Mouse (Mus musculus): ENCODE data around the gene Styxl1. TPM values are rescaled to one million over a fixed set of nuclear protein-coding genes. Genes with fewer than 3 reads are reported as not detected.

The Styxl1 gene
- polyA plus RNA-seq (2012; rRNA removed): 1.9 and 2.7 TPM in 2 replicates

GRCm38 (mm10) chr5:135777796-135778470, at the start of gene Styxl1:
Styxl1 (minus strand) TSS chr5:135778385.
- DNase-seq (ENCODE audit: low read depth): no peak

DNA sequence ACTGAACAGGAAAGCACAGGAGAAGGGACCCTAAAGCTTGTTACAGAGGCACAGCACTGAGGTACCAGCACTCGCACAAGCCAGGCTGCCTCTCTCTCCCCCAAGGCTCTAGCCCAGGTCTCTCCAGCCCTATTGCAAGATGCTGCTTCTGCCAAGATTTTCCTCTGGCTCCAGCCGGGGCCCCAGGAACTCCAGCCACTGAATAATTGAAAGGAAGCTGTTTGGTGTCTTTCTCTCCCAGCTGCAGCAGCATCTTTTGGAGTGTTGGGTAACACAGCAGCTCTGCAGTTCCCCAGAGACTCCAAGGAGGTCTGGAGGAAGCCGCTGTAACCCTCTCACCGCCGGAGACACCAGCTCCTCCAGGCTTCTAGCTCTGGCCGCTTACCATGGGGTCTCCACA, 48.0 kb upstream of the Styxl1 start:
- DNase-seq (ENCODE audit: low read depth): no peak

- no peak for DNase-seq (ENCODE audit: low read depth)
These were observed 46.3 kb upstream of the Styxl1 start for GRCm38 (mm10) chr5:135824517-135824916.

GRCm38 (mm10) chr5:135822316-135822944, 44.2 kb upstream of the Styxl1 start:
- no peak for DNase-seq (ENCODE audit: low read depth)

DNA sequence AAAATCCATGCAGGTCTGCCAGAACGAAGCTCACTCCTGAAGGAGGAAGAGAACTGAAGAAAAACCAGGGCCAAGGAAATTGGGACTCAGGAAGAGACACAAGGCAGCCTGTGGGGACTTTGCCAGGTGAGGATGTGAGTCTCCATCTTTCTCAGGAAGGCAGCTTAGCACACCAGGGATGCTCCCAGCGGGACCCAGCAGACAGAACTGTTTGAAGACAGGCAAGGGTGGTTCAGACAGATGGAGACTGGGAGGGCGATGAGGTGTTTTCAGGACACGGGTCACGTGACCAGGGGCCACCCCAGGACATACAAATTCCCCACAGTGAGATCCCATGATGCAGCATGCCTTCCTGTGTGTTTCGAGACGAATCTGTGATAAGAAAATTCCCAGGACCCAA, 40.3 kb upstream of the Styxl1 start:
- no peak for DNase-seq (ENCODE audit: low read depth)

GRCm38 (mm10) chr5:135812991-135813390, 34.8 kb upstream of the Styxl1 start:
- no peak for DNase-seq (ENCODE audit: low read depth)

DNA sequence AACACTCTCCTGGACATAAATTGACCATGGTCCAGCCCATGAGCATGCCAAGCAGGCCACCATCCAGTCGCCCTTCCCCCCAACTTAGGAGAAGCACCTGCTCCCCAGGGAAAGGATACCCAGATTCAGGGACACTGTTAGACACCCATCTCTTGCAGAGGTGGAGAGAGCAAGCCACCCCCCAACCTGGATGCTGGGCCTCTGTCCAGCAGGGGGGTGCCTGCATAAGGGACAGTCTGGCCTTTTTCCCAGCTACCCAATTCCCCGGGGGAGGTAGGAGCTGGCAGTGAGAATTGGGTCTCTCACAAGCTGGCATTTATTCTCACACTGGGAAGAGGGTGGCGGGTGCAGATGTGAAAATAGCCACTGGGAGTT, 29.1 kb upstream of the Styxl1 start:
- no peak for DNase-seq (ENCODE audit: low read depth)

DNA sequence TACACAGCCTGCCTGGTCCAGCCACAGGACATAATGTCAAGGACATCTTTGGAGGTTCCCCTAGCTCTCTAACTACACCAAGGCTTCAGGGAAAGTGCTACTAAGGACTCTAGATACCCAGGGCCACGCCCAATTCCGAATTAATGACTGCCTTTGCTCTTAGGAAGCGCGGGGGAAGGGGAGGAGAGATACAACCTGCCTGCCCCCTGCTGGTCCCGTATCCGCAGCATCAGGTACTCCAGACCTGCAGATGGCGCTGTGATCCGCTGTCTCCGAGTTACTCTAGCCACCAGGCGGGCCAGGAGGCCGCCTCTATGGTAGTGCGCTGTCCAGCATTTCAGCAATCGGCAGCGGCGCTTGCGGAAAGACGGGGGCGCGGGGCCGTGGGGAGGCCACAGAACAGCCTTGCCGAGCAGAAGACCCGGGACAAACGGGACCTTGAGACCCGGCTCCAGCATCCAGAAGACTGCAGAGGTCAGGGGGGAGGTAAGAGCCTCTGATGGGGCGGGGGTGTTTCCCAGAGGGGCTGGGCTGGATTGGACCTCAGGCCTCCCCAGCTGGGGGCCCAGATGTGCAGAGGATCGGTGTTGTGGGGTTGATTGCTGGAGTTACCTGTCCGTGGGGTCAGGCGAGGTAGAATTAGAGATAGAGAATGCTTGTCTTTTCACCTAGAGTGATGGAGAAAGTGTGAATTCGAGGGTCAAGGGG, 28.5 kb upstream of the Styxl1 start, which contains the start of gene Srrm3:
Srrm3 (plus strand) TSS at position 336 of the 708 bp plus-strand sequence.
- DNase-seq (ENCODE audit: low read depth): no peak

GRCm38 (mm10) chr5:135804735-135805134, 26.6 kb upstream of the Styxl1 start:
- no peak for DNase-seq (ENCODE audit: low read depth)

GRCm38 (mm10) chr5:135803676-135804075, 25.5 kb upstream of the Styxl1 start:
- DNase-seq (ENCODE audit: low read depth): no peak

DNA sequence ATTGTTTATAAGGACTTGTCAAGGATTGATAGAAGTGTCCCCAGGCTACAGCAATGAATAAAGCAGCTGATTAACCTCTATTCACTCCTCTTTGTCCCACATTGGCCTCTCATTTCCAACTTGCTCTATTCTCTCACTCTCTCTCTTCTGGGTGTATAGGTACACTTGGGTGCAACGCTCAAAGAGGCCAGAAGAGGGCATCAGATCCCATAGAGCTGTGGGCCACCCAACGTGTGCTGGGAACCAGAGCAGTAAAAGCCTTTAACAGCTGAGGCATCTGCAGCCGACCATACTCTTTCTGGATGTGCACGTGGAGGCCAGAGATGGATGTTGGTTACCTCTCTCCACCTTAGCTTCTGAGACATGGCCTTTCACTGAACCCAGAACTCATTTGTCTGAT, 24.9 kb upstream of the Styxl1 start:
- DNase-seq (ENCODE audit: low read depth): no peak

DNA sequence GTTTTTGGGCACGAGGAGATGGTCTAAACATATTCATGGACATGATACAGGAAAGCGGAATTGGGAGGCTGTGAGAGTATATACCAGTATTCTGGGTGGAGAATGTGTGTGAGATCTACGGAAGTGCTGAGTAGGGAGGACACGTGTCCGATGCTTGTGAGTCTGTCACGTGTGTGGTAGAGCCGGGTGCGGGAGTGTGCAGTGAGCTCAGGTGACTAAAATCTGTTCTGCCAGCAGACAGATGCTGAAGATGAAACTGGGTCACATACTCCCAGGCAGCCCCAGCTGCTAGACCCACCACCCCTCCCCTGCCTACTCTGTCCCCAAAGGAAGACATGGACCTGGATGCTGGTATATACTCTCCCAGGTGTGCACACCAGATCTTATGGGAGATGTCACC, 24.5 kb upstream of the Styxl1 start:
- no peak for DNase-seq (ENCODE audit: low read depth)

DNA sequence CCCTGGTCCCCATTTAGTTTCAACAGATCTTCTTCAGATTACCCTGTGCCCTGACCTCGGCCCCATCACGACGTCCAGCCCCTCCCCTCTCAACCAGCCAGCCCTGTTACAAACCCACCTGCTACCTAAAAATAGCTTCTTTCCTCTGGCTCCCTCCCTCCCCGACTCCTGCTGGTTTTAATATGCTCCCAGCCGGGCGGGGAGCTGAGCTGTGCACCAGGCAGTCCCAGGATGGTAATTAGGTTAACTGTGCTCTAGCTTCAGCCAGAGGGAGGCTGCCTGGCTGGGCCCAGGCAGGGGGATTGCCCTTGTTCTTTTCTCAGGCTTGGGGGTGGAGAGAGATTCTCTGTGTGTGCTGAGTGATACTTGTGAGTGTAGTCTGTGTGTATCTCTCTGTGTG, 22.7 kb upstream of the Styxl1 start:
- no peak for DNase-seq (ENCODE audit: low read depth)

- DNase-seq (ENCODE audit: low read depth): no peak
These were observed 21.6 kb upstream of the Styxl1 start for GRCm38 (mm10) chr5:135799746-135800145.

DNA sequence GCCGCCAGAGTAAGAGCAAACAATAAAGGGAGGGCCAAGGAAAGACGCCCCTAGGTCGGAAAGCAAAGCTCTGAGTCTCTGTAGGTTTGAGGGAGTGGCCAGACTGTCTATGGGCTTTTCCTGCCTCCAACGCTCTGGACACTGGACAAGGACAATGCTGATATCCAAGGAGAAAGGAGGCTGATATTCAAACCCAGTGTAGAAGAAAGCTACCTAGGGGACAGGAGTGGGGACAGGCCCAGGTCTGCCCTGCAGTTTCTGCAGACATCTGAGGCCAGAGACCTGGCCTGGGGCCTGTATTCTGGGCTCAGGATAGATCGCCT, 16.6 kb upstream of the Styxl1 start:
- DNase-seq (ENCODE audit: low read depth): no peak

- DNase-seq (ENCODE audit: low read depth): no peak
These were observed 16.0 kb upstream of the Styxl1 start for GRCm38 (mm10) chr5:135793996-135794858.

DNA sequence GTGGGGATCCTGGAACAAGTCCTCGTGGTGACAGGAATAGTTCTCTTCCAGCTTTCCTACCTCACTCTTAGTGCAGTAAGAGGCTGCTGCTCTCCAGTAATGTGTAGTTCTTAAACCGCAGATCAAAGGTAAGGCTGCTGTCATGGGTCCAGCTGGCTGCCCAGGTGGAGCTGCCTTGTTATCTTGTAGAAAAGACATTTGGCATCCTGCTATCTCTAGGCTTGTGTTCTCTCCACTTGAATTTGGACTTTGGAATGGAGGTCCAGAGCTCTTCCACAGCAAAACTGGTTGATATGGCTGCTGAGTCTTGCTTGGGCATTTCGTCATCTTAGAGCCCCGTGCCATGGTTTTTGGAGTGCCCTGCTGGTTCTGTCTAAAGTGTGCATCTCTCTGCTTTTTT, 4.7 kb upstream of the Styxl1 start:
- no peak for DNase-seq (ENCODE audit: low read depth)

DNA sequence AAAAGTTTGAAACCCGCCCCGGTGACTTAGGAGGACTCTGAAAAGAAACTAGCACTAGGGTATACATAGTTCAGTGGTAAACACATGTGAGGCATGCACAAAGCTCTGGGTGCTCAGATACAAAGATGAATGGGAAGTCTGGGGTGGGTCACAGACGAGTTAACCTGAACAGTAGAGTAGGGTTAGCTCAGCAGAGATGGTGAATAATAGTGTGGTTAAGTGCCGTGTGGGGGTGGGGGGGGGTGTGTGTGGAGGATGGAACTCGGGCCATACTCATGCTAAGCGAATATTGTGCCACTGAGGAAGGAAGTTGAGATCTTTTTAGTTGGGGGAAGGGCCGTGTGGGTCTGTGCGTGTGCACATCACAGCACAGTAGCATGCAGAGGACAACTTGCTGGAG, 2.1 kb upstream of the Styxl1 start:
- DNase-seq (ENCODE audit: low read depth): no peak

DNA sequence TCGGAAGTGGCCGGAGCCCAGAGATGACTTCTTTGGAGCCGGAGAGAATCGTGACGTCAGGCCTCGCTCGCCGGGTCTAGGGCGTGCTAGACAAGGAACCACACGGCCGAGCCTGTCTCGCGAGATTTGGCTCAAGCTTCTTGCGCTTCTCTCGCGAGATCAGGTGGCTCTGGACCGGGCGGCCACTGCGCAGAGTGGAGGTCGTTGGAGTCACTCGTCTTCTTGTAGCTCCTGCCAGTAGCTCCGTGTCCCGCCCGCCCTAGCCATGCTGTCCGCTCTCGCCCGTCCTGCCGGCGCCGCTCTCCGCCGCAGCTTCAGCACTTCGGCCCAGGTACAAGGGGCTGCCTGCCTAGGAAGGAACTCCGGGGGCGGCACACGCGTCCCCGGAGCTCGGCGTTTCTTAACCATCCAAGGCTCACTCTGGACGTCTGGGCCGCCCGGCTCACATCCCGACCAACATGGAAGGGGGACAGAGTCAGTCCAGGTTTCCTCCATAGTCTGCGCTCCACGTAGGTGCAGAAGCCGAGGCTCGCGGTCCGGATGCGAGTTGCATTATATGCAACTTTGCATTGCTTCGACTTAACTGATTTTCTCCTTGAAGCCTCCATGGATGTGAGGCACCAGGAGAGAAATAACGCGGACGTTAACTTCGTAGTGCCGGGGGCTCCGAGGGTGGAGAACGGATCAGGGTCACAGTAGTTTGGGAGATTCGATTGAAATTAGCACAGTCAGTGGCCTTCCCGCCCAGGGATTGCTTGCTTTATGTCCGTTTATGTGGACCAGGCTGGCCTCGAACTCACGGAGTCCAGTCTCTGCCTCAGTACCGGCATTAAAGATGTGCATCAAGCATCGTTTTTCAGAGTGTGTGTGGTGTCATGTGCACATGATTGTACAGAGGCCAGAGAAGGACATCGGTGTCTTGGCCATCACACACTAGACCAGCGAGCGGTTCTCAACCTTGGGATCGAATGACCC, 573 bp upstream of the Styxl1 start, which contains the start of gene Mdh2:
Mdh2 (plus strand) TSS at position 10 of the 975 bp plus-strand sequence.
- DNase-seq (ENCODE audit: low read depth): peak; percentile 97

- no peak for DNase-seq (ENCODE audit: low read depth)
These were observed 1.6 kb downstream of the Styxl1 start for GRCm38 (mm10) chr5:135776546-135776945.

DNA sequence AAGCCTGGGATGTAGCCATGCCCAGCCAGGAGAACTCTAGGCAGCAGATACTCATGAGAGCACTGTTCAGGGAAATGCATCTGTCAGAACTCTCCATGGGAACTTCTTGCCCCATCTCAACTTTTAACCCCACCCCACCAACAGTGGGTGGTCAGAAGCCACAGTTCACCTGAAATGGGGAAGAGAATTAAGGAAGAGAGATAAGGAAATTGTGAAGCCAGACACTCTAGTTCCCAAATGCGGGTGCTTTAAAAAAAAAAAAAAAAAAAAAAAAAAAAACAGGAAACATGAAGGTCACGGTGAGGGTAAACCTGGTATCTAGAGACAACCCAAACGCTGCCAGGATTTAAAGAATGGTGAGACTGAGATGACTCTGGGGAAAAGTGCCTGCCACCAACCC, 5.7 kb downstream of the Styxl1 start:
- DNase-seq (ENCODE audit: low read depth): no peak
